Mouse (Mus musculus) intestine, embryonic 15.5 days (tissue): ENCODE measurements around the gene Cd37. TPM values are rescaled to one million over a fixed set of nuclear protein-coding genes. Genes with fewer than 3 reads are reported as not detected.
A peak's percentile ranks its signal among the peaks of the same experiment; 100 is the strongest.

Experiments used
- ATAC-seq: fragments of 200-750 bp; cut with Nextera tagmentation; 2 replicates; pipeline ENCODE4 v1.8.0; 2017; ENCODE audit warnings: moderate TSS enrichment, moderate library complexity
- H3K27ac ChIP-seq: fragments of 300-500 bp; sonication (generic); 2 replicates; pipeline ENCODE4 v1.5.1; 2015; ENCODE audit warnings: mild to moderate bottlenecking, inconsistent platforms
- H3K27me3 ChIP-seq: fragments of 300-500 bp; sonication (generic); replicated peaks from 2 replicates; pipeline ENCODE4 v1.6.1; 2015; ENCODE audit warnings: inconsistent platforms
- H3K36me3 ChIP-seq: fragments of 300-500 bp; sonication (generic); 2 replicates; pipeline ENCODE4 v1.6.1; 2015; ENCODE audit warnings: inconsistent platforms
- H3K4me1 ChIP-seq: fragments of 300-500 bp; sonication (generic); replicated peaks from 2 replicates; pipeline ENCODE4 v1.6.1; 2015; ENCODE audit warnings: inconsistent platforms
- H3K4me2 ChIP-seq: fragments of 300-500 bp; sonication (generic); replicated peaks from 2 replicates; pipeline ENCODE4 v1.6.1; 2015; ENCODE audit warnings: mild to moderate bottlenecking, inconsistent platforms
- H3K4me3 ChIP-seq: fragments of 300-500 bp; sonication (generic); replicated peaks from 2 replicates; pipeline ENCODE4 v1.5.1; 2015; ENCODE audit warnings: inconsistent platforms
- H3K9ac ChIP-seq: fragments of 300-500 bp; sonication (generic); 2 replicates; pipeline ENCODE4 v1.6.1; 2015; ENCODE audit warnings: inconsistent platforms
- H3K9me3 ChIP-seq: fragments of 300-500 bp; sonication (generic); 2 replicates; pipeline ENCODE4 v1.6.1; 2016; ENCODE audit warnings: inconsistent platforms
- WGBS: fragments of 180-500 bp; shearing (Covaris S2); methylation state at CpG from one replicate; pipeline ENCODE4 v1.1.7; 2015; 5-methylcytosine and 5-hydroxymethylcytosine counted together
- polyA plus RNA-seq: library from polyadenylated mRNA; unstranded; fragments of >200 nt; fragmentation: Nextera tagmentation; extraction: Ambion mirVana; gene quantifications from 2 replicates; pipeline ENCODE4 v1.2.1, GENCODE M21; 2015

The Cd37 gene
- polyA plus RNA-seq = 3.5 and 3.6 TPM in 2 replicates

DNA sequence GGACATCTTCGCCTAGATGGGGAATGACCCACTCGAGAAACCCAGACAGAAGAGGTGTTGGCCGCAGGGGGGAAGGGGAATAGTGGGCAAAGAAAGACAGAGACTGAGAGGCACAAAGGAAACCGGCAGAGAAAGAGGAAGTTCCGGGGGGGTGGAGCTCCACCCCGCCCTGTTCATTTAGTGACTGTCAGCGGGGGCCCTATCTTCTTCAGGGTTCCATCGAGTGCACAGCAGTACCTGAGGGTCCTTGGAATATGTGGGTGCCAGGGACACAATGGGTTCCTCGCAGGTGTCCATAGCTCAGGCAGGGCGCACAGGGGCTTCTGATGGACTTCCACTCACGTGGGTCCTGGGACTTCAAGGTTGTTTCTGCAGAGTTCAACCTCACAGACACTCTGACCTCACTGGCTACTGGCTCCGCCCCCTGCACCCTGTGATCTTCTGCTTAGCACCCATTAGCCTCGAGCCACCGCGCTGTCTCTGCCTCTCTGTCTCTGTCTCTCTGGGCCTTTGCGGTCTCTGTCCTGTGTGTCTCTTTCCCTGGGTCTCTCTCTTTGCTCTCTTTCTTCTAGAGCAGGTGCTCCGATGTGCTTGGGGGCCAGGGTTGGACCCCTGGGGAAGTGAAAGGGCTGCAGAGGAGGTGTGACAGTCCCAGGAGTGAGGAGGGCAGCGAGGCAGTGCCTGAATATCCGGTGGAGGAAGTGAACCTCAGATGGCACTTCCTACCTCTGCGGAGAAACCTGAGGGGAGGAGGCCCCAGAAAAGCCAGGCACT, at the start of gene Cd37:
TSS of gene Cd37 (minus strand) at position 393 of the 774 bp plus-strand sequence.
- Histone ChIP-seq H3K9ac (0 out of 2 replicates have a peak within 1 kb of the TSS, but pooled peaks have one; percentile 5), H3K27ac (no peak within 1 kb of the TSS), H3K9me3 (no peaks in the 10 kb centered on the region), H3K27me3 (peaks cover 5% of the 10 kb centered on the region), H3K4me1 (peaks cover 24% of the 10 kb centered on the region), H3K36me3 (no peaks in the 10 kb centered on the region), H3K4me3 (no peak within 1 kb of the TSS), H3K4me2 (peak within 1 kb of the TSS; percentile 33)
- 39% methylated on average over 20 of the region's 20 CpGs for WGBS
- ATAC-seq = no peak

DNA sequence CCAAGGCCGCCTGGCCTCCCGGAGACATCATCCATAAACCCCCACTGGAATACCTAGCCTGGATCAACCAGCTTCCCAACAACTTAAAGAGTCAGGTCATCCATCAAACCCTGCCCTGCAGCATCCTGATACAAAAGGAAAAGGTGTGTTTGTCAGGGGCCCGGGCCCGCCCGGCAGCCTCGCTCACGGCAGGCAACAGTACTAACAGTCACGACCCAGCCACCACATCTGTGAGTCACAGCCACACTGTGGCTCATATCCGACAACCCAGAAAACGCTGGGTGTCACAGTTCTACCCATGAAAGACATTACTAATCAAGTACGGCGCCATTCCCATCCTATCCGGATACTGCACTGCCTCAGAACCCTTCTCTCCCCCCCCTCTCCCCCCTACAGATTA, 47.6 kb upstream of the Cd37 start:
- Histone ChIP-seq H3K9ac (no peak overlapping the region), H3K4me2 (no peak overlapping the region), H3K36me3 (no peaks in the 10 kb centered on the region), H3K4me1 (no peaks in the 10 kb centered on the region), H3K27ac (no peak overlapping the region), H3K9me3 (no peaks in the 10 kb centered on the region), H3K27me3 (no peaks in the 10 kb centered on the region), H3K4me3 (no peak overlapping the region)
- 80% methylated on average over 13 of the region's 13 CpGs for WGBS
- no peak for ATAC-seq

DNA sequence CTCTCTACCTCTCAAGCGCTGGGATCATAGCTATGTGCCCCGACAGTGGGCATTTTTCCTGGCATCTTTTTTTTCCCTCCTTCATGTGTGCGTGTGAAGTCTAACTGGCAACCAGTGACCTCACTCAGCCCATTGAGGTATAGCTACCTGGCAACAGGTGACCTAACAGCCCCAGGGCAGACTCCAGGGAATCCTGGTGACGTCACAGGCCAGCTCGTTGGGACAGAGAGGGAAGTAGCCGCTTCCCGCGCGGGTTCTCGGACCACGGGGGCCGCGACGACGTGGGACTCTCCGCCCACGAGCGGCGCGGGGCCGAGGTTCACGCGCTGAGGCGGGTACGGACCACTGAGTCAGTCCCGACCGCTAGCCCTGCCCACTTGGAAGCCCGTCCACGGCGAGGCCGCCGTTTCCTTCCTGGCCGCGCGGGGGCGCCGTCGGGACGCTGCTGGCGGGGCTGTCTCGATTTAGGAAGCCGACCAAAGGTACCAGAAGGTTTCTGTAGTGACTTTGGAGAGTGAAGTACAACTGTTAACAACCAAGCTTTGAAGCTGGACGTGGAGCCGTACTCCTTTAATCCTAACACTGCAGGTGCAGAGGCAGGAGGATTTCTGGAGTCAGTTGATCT, 38.3 kb upstream of the Cd37 start, which contains the start of gene Slc6a21:
TSS of gene Slc6a21 (plus strand) at position 378 of the 625 bp plus-strand sequence.
- peak within 1 kb of the TSS; percentile 37; the same call in 1 of the 2 replicates for H3K9ac ChIP-seq
- H3K27me3 ChIP-seq = no peaks in the 10 kb centered on the region; the same call in 1 of the 2 replicates
- WGBS = 6% methylated on average over 44 of the region's 44 CpGs
- no peaks in the 10 kb centered on the region for H3K9me3 ChIP-seq
- no peaks in the 10 kb centered on the region; the same call in 1 of the 2 replicates for H3K4me1 ChIP-seq
- H3K27ac ChIP-seq = no peak within 1 kb of the TSS
- ATAC-seq = peak; percentile 69
- H3K36me3 ChIP-seq = no peaks in the 10 kb centered on the region
- H3K4me3 ChIP-seq = peak within 1 kb of the TSS; percentile 49
- peak within 1 kb of the TSS; percentile 87 for H3K4me2 ChIP-seq

DNA sequence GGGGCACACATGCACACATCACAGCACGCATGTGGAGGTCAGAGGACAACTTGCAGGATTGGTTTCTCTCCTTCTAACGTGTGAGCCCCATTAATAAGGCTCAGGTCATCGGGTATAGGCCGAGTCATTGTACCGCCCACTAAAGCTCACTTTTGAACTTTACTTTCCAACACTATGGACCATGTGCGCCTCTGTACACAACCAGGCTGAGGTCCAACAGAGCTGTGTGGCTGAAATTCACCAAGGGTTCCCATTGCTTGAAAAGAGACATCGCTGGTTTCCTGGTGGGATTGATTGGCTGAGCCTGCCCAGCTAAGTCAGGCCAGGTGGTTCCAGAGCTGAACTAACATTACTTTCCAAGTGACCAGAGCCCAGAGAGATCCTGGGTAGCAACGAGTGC, 34.8 kb upstream of the Cd37 start:
- 85% methylated on average over 8 of the region's 8 CpGs for WGBS
- H3K4me2 ChIP-seq = no peak overlapping the region
- no peak for ATAC-seq
- no peaks in the 10 kb centered on the region for H3K9me3 ChIP-seq
- no peak overlapping the region for H3K9ac ChIP-seq
- H3K27ac ChIP-seq = no peak overlapping the region
- no peaks in the 10 kb centered on the region; the same call in 1 of the 2 replicates for H3K27me3 ChIP-seq
- H3K4me1 ChIP-seq = no peaks in the 10 kb centered on the region; the same call in 1 of the 2 replicates
- no peaks in the 10 kb centered on the region for H3K36me3 ChIP-seq
- no peak overlapping the region for H3K4me3 ChIP-seq

DNA sequence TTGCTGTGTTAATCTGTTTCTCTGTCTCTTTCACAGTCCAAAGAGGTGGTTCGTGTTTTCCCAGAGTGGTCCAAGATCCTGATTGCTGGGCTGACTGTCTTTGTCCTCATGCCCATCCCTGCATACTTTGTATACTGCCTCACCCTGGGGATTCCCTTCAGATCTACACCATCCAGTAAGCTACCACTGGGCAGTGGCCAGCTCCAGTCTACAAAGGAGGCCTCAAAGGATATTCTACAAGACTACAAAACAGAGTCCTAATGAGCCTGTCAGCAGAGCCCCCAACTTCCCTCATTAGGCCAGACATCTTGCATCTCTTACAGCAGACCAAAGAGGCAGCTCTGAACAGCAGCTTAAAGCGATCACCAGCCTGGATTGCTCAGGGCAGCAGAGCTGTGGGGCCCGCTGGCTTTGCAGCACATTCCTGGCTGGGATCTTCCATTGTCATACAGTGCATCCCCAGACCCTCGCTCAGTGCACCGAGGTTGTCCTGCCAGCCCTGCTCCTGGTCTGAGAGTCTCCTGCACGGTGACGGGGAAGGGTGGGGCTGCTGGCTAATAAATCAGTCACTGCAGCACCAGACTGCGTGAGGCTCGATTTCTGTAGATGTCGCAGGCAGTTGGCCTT, 34.0 kb upstream of the Cd37 start:
- Histone ChIP-seq H3K9me3 (no peaks in the 10 kb centered on the region), H3K9ac (no peak overlapping the region), H3K27me3 (no peaks in the 10 kb centered on the region; the same call in 1 of the 2 replicates), H3K27ac (no peak overlapping the region), H3K36me3 (no peaks in the 10 kb centered on the region), H3K4me2 (no peak overlapping the region), H3K4me3 (no peak overlapping the region), H3K4me1 (no peaks in the 10 kb centered on the region; the same call in 1 of the 2 replicates)
- 41% methylated on average over 10 of the region's 10 CpGs for WGBS
- peak; percentile 24; the same call in 1 of the 2 replicates for ATAC-seq

DNA sequence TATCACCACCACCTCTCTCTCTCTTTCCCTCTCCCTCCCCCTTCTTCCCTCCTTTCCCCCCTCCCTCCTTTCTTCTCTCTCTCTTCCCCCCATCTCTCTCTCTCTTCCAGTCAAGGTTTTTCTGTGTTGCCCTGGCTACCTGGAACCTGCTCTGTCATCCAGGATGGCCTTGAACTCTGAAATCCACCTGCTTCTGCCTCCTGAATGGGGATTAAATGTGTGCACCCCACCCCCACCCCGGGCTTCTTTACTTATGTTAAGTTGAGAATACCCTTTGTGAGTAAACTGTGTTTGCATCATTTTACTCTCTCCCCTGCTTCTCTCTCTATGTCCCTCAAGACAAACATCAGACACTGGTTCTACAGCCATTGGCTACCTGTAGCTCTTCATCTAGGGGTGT, 26.6 kb upstream of the Cd37 start:
- H3K9me3 ChIP-seq = no peaks in the 10 kb centered on the region
- H3K4me3 ChIP-seq = no peak overlapping the region
- H3K4me1 ChIP-seq = no peaks in the 10 kb centered on the region
- H3K27ac ChIP-seq = no peak overlapping the region
- H3K27me3 ChIP-seq = no peaks in the 10 kb centered on the region; the same call in 1 of the 2 replicates
- no peak overlapping the region for H3K4me2 ChIP-seq
- ATAC-seq = no peak
- no peaks in the 10 kb centered on the region for H3K36me3 ChIP-seq
- H3K9ac ChIP-seq = no peak overlapping the region
- WGBS = 86% methylated on average over 1 of the region's 1 CpGs

DNA sequence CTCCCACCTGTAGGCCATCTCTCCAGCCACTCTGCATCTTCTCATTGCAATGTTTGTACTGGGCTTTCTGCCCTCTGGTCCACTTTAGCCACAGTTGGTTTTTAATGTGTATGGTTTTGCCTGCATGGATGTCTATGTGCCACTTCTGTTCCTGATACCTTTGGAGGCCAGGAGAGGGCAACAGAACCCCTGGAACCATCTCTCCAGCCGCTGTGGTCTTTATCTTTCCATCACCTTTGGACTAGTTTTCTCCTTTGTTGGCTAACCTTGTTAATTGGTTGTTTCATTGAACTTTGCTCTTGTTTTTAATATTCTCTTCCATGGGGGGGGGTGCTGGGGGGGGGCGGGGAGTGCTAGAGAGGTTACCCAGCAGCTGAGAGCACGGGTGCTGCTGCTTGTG, 25.4 kb upstream of the Cd37 start:
- no peak overlapping the region for H3K27ac ChIP-seq
- H3K27me3 ChIP-seq = no peaks in the 10 kb centered on the region; the same call in 1 of the 2 replicates
- no peak overlapping the region for H3K4me3 ChIP-seq
- ATAC-seq = no peak
- no peaks in the 10 kb centered on the region for H3K9me3 ChIP-seq
- no peaks in the 10 kb centered on the region for H3K36me3 ChIP-seq
- no peak overlapping the region for H3K4me2 ChIP-seq
- no peaks in the 10 kb centered on the region for H3K4me1 ChIP-seq
- no peak overlapping the region for H3K9ac ChIP-seq
- WGBS = 74% methylated on average over 3 of the region's 3 CpGs

DNA sequence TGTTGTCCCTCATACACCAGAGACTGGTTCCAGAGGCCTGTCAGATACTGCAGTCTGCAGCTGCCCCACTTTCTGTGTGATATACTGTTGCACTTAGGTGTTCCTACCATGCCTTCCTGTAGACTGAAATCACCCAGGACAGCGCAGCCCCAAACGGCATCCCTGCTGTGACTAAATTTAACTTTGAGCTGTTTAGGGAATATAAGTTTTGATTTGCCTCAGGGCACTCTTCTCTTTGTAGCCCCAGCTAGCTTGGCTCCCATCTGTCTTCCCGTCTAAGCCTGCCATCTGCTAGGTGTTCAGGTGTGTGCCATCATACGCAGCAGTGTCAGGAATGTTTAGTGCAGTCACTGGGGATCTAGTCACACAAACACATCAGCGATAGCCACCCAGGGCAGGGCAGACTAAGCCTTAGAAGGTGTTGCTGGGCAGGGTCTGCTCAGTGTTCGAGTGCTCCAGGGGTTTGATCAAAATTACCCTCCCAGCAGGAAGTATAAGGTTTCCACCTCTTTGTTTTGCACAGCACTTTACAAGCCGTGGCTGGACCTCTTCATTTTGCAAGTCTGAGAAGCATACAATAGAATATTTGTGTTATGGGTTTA, 24.2 kb upstream of the Cd37 start:
- H3K27me3 ChIP-seq = no peaks in the 10 kb centered on the region
- ATAC-seq = no peak
- no peaks in the 10 kb centered on the region for H3K9me3 ChIP-seq
- H3K4me1 ChIP-seq = no peaks in the 10 kb centered on the region
- no peaks in the 10 kb centered on the region for H3K36me3 ChIP-seq
- H3K27ac ChIP-seq = no peak overlapping the region
- no peak overlapping the region for H3K4me3 ChIP-seq
- no peak overlapping the region for H3K4me2 ChIP-seq
- 63% methylated on average over 7 of the region's 7 CpGs for WGBS
- no peak overlapping the region for H3K9ac ChIP-seq

DNA sequence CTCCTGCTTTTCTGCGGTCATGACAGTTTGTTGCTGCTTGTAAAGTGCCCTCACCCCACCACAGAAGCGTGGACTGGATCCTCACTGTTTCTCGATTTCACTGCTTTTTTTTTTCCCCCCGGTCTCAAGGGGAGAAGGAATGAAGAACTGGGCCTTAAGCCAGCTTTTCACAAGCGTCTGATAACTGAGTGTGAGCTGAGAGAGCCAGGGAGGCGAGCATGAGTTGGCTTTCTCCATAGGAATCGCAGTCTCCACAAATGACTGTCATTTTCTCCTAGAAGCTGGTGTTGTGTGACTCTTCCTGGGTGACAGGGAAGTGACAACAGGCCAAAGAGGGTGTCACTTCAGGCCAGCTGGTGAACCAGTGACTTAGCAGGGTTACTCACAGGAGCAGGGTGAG, 23.4 kb upstream of the Cd37 start:
- Histone ChIP-seq H3K4me1 (no peaks in the 10 kb centered on the region), H3K4me2 (no peak overlapping the region), H3K9me3 (no peaks in the 10 kb centered on the region), H3K36me3 (no peaks in the 10 kb centered on the region), H3K27ac (no peak overlapping the region), H3K27me3 (no peaks in the 10 kb centered on the region), H3K4me3 (no peak overlapping the region), H3K9ac (no peak overlapping the region)
- 41% methylated on average over 7 of the region's 7 CpGs for WGBS
- ATAC-seq = no peak

DNA sequence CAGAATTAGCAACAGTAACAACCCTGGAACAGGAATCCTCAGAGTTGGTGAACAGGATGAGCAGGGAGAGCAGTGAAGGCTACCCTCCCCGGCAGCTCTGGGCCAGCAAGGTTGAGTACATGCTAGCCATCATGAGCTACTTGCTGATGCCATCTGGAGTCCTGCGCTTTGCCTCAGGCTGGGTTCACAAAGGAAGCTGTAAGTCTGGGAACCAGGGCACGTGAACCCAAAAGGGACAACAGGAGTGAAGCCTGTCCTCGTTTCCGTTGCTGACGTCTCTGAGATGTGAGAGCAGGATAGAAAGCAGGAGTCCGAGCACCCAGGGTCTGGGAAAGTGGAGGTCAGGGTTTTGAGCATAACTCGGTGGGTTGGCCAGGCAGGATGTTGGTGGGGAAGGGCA, 20.4 kb upstream of the Cd37 start:
- no peak overlapping the region for H3K9ac ChIP-seq
- no peaks in the 10 kb centered on the region for H3K27me3 ChIP-seq
- no peaks in the 10 kb centered on the region for H3K36me3 ChIP-seq
- H3K27ac ChIP-seq = no peak overlapping the region
- no peak for ATAC-seq
- H3K4me1 ChIP-seq = no peaks in the 10 kb centered on the region
- H3K4me2 ChIP-seq = no peak overlapping the region
- 83% methylated on average over 8 of the region's 8 CpGs for WGBS
- H3K4me3 ChIP-seq = no peak overlapping the region
- no peaks in the 10 kb centered on the region for H3K9me3 ChIP-seq

DNA sequence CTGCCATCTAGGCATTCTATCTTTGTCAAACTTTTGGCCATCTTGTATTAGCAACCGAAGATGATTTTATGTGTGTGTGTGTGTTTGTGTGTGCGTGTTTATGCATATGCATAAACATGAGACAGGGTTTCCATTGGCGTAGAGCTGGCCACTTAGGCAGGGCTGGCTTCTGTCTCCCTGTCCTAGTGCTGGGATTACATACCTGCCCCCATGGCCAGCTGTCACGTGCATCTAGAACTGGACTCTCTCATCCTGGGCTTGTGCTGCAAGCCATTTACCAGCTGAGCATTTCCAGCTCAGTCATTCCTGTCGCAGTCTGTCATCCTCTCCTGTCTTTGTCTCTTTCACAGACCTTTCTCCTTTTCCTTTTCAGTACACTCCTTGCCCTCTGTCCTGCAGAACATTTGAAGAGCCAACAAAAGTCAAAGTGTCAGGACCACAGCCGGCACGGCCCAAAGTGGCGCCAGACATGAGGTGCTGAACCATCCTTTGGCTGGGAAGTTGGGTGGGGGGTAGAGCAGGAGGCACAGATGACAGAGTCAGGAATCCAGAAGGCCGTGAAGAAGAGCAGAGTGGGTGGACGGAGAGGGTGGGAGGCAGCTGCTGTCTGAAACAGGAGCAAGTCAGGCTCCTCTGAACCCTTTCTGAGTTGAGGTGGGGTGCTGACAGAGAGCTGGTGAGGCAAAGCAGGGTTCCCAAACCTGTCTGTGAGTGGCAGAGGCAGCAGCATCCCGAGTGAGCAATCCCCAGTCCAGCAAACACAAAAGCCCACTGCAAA, 18.3 kb upstream of the Cd37 start:
- Histone ChIP-seq H3K9me3 (no peaks in the 10 kb centered on the region), H3K9ac (no peak overlapping the region), H3K4me3 (no peak overlapping the region), H3K36me3 (no peaks in the 10 kb centered on the region), H3K27ac (no peak overlapping the region), H3K27me3 (no peaks in the 10 kb centered on the region), H3K4me2 (no peak overlapping the region), H3K4me1 (no peaks in the 10 kb centered on the region)
- WGBS = 43% methylated on average over 11 of the region's 11 CpGs
- no peak for ATAC-seq
